Mouse (Mus musculus): ENCODE measurements around the gene Naf1. TPM values are rescaled to one million over a fixed set of nuclear protein-coding genes. Genes with fewer than 3 reads are reported as not detected.

Naf1 gene
- total and polyA plus RNA-seq, 3 experiments, result 11.1 to 39.6 TPM; not detected in 1

- no peaks in the 10 kb centered on the region for H3K9me3 ChIP-seq (replicated peaks; ENCODE audit: insufficient read depth, low read length)
- H3K27ac ChIP-seq (ENCODE audit: control insufficient read depth, low read depth, low read length), result no peak overlapping the region
- TF ChIP-seq RCOR1 (IDR thresholded peaks at IDR 0.05; ENCODE audit: low read depth, low read length) (no peak), POLR2AphosphoS2 (IDR thresholded peaks at IDR 0.05; ENCODE audit: low read length) (no peak), USF2 (IDR thresholded peaks at IDR 0.05; ENCODE audit: borderline replicate concordance in 1 of 2, insufficient read depth in 1 of 2, low read depth in 1 of 2, low read length in 2 of 2) (no peak), CHD1 (IDR thresholded peaks at IDR 0.05; ENCODE audit: low read depth, low read length) (no peak), SIN3A (IDR thresholded peaks at IDR 0.05; ENCODE audit: low read length) (no peak), MXI1 (IDR thresholded peaks at IDR 0.05; ENCODE audit: low read depth, low read length) (no peak), ELF1 (IDR thresholded peaks at IDR 0.05; ENCODE audit: low read depth, low read length) (no peak), SMC3 (IDR thresholded peaks at IDR 0.05; ENCODE audit: low read depth, low read length) (no peak), EP300 (IDR thresholded peaks at IDR 0.05; ENCODE audit: low read depth in 1 of 2, low read length in 2 of 2) (no peak), JUND (IDR thresholded peaks at IDR 0.05; ENCODE audit: low read depth, low read length) (no peak), CHD2 (IDR thresholded peaks at IDR 0.05; ENCODE audit: low read length) (no peak), MAX (IDR thresholded peaks at IDR 0.05; ENCODE audit: low read length) (no peak), GATA1 (IDR thresholded peaks at IDR 0.05; ENCODE audit: low read depth, low read length) (no peak), HCFC1 (IDR thresholded peaks at IDR 0.05; ENCODE audit: low read depth, low read length) (no peak), TCF12 (IDR thresholded peaks at IDR 0.05; ENCODE audit: low read depth, low read length) (no peak), MAFK (IDR thresholded peaks at IDR 0.05; ENCODE audit: borderline replicate concordance, low read depth, low read length) (no peak), CTCF (IDR thresholded peaks at IDR 0.05 in 2 of 3, conservative IDR thresholded peaks at IDR 0.05 in 1 of 3; ENCODE audit: control insufficient read depth in 1 of 3, insufficient read depth in 1 of 3, low read depth in 2 of 3, low read length in 3 of 3, poor library complexity in 1 of 3, severe bottlenecking in 1 of 3) (no peak), MYC (IDR thresholded peaks at IDR 0.05; ENCODE audit: low read depth, low read length) (no peak)
- no peak overlapping the region for H3K9ac ChIP-seq (ENCODE audit: control insufficient read depth, low read depth, low read length, poor library complexity, severe bottlenecking)
- DNase-seq (ENCODE audit: low read depth, low spot score), result no peak
- no peaks in the 10 kb centered on the region for H3K79me2 ChIP-seq (ENCODE audit: control insufficient read depth, insufficient read depth, low read length, poor library complexity)
- no peaks in the 10 kb centered on the region for H3K36me3 ChIP-seq (ENCODE audit: control insufficient read depth in 1 of 2, insufficient read depth in 2 of 2, low read length in 2 of 2)
- no peaks in the 10 kb centered on the region for H3K27me3 ChIP-seq (ENCODE audit: control insufficient read depth in 1 of 2, insufficient read depth in 2 of 2, low read length in 2 of 2)
- H3K4me1 ChIP-seq (ENCODE audit: control insufficient read depth in 1 of 2, insufficient read depth in 2 of 2, low read length in 2 of 2), result no peaks in the 10 kb centered on the region
- no peak overlapping the region for H3K4me3 ChIP-seq (ENCODE audit: control insufficient read depth in 1 of 2, insufficient read depth in 1 of 2, low read depth in 2 of 2, low read length in 2 of 2)
Measured at GRCm38 (mm10) chr8:66910684-66911083, 50.7 kb downstream of the Naf1 start.

GRCm38 (mm10) chr8:66913616-66914536 lies 53.9 kb downstream of the Naf1 start:
- Histone ChIP-seq H3K36me3 (ENCODE audit: control insufficient read depth in 1 of 2, insufficient read depth in 2 of 2, low read length in 2 of 2) (no peaks in the 10 kb centered on the region), H3K9me3 (replicated peaks; ENCODE audit: insufficient read depth, low read length) (no peaks in the 10 kb centered on the region), H3K79me2 (ENCODE audit: control insufficient read depth, insufficient read depth, low read length, poor library complexity) (no peaks in the 10 kb centered on the region), H3K27me3 (ENCODE audit: control insufficient read depth in 1 of 2, insufficient read depth in 2 of 2, low read length in 2 of 2) (no peaks in the 10 kb centered on the region), H3K4me1 (ENCODE audit: control insufficient read depth in 1 of 2, insufficient read depth in 2 of 2, low read length in 2 of 2) (no peaks in the 10 kb centered on the region), H3K9ac (ENCODE audit: control insufficient read depth, low read depth, low read length, poor library complexity, severe bottlenecking) (peak overlapping the region; percentile 58), H3K27ac (ENCODE audit: control insufficient read depth, low read depth, low read length) (no peak overlapping the region), H3K4me3 (ENCODE audit: control insufficient read depth in 1 of 2, insufficient read depth in 1 of 2, low read depth in 2 of 2, low read length in 2 of 2) (peak overlapping the region; percentile 73)
- peak; percentile 88 for DNase-seq (ENCODE audit: low read depth, low spot score)
- no peak for TF ChIP-seq MAZ (IDR thresholded peaks at IDR 0.05; ENCODE audit: low read depth, low read length)
- no peak for TF ChIP-seq E2F4 (IDR thresholded peaks at IDR 0.05; ENCODE audit: borderline replicate concordance, low read depth, low read length)
- TF ChIP-seq CHD1 (IDR thresholded peaks at IDR 0.05; ENCODE audit: low read depth, low read length), result no peak
- no peak for TF ChIP-seq USF2 (IDR thresholded peaks at IDR 0.05; ENCODE audit: borderline replicate concordance in 1 of 2, insufficient read depth in 1 of 2, low read depth in 1 of 2, low read length in 2 of 2)
- TF ChIP-seq CHD2 (IDR thresholded peaks at IDR 0.05; ENCODE audit: low read length), result no peak
- TF ChIP-seq RAD21 (IDR thresholded peaks at IDR 0.05; ENCODE audit: low read depth, low read length), result peak; percentile 70
- no peak for TF ChIP-seq EP300 (IDR thresholded peaks at IDR 0.05; ENCODE audit: low read depth in 1 of 2, low read length in 2 of 2)
- no peak for TF ChIP-seq NRF1 (IDR thresholded peaks at IDR 0.05; ENCODE audit: insufficient read depth, low read depth, low read length, poor library complexity, severe bottlenecking)
- 0 out of 2 replicates have a peak, but pooled peaks have one; percentile 22 for TF ChIP-seq HCFC1 (IDR thresholded peaks at IDR 0.05; ENCODE audit: low read depth, low read length)
- 0 out of 2 replicates have a peak, but pooled peaks have one; percentile 10 for TF ChIP-seq ETS1 (IDR thresholded peaks at IDR 0.05; ENCODE audit: low read depth, low read length)
- no peak for TF ChIP-seq ELF1 (IDR thresholded peaks at IDR 0.05; ENCODE audit: low read depth, low read length)
- 0 out of 2 replicates have a peak, but pooled peaks have one; percentile 20 for TF ChIP-seq ZNF384 (IDR thresholded peaks at IDR 0.05; ENCODE audit: low read depth, low read length)
- peak; percentile 65 for TF ChIP-seq SMC3 (IDR thresholded peaks at IDR 0.05; ENCODE audit: low read depth, low read length)
- no peak for TF ChIP-seq JUND (IDR thresholded peaks at IDR 0.05; ENCODE audit: low read depth, low read length)
- TF ChIP-seq USF1 (IDR thresholded peaks at IDR 0.05; ENCODE audit: low read depth, low read length), result peak; percentile 71
- no peak for TF ChIP-seq ZKSCAN1 (IDR thresholded peaks at IDR 0.05; ENCODE audit: low read depth, low read length)
- no peak for TF ChIP-seq POLR2AphosphoS2 (IDR thresholded peaks at IDR 0.05; ENCODE audit: low read length)
- TF ChIP-seq TAL1 (IDR thresholded peaks at IDR 0.05; ENCODE audit: low read length), result no peak
- no peak for TF ChIP-seq SIN3A (IDR thresholded peaks at IDR 0.05; ENCODE audit: low read length)
- TF ChIP-seq CTCF (IDR thresholded peaks at IDR 0.05 in 2 of 3, conservative IDR thresholded peaks at IDR 0.05 in 1 of 3; ENCODE audit: control insufficient read depth in 1 of 3, insufficient read depth in 1 of 3, low read depth in 2 of 3, low read length in 3 of 3, poor library complexity in 1 of 3, severe bottlenecking in 1 of 3), result peak; percentile 78 to 81 (median 78)
